Mouse (Mus musculus): ENCODE measurements at regions not wholly inside any gene's neighbourhood (a gene's known extent, or its start where the extent isn't known, plus 50 kb on each side); places are given as distances from the start of the nearest gene placed in this dataset.

DNA sequence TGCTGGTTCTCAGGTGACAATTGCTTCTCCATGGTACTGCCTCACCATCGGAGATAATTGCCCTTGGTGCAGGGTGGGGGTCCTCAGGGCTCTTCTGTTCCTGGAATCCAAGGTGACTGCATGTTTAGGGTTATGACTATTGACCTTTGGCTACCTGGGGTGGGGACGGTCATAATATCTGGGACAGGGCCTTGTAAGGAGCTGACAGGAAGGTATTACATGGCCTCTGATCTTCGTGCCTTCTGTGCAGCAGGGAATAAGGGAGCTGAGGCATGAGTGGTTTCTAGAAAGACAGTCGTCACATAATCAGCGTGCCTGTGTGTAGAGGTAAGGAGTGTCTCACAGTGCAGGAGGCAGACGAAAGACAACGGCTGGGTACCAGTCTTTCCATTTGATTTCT is 407.5 kb upstream of the Prickle1 start:
- ATAC-seq (ENCODE audit: insufficient read depth, low FRiP score, low TSS enrichment): no peak
- Histone ChIP-seq H3K36me3 (ENCODE audit: control insufficient read depth, insufficient read depth, low read length) (no peaks in the 10 kb centered on the region), H3K27ac (ENCODE audit: low read depth, low read length) (no peak overlapping the region), H3K9ac (ENCODE audit: low read length) (no peak overlapping the region), H3K4me1 (ENCODE audit: control insufficient read depth, insufficient read depth, low read length) (peaks cover 7% of the 10 kb centered on the region), H3K27me3 (ENCODE audit: control insufficient read depth, insufficient read depth, low read length) (no peaks in the 10 kb centered on the region), H3K9me3 (ENCODE audit: control insufficient read depth, low read length) (no peaks in the 10 kb centered on the region), H3K4me3 (ENCODE audit: low read depth, low read length) (no peak overlapping the region), H3K4me2 (ENCODE audit: low read depth) (no peak overlapping the region)
- WGBS: 51% methylated on average over 7 of the region's 7 CpGs
- DNase-seq (ENCODE audit: low spot score): no peak

- Histone ChIP-seq H3K4me3 (ENCODE audit: low read depth, low read length) (no peak overlapping the region), H3K36me3 (ENCODE audit: control insufficient read depth, insufficient read depth, low read length) (no peaks in the 10 kb centered on the region), H3K9me3 (ENCODE audit: control insufficient read depth, low read length) (no peaks in the 10 kb centered on the region), H3K27ac (ENCODE audit: low read depth, low read length) (no peak overlapping the region), H3K9ac (ENCODE audit: low read length) (no peak overlapping the region), H3K4me2 (ENCODE audit: low read depth) (no peak overlapping the region), H3K27me3 (ENCODE audit: control insufficient read depth, insufficient read depth, low read length) (no peaks in the 10 kb centered on the region), H3K4me1 (ENCODE audit: control insufficient read depth, insufficient read depth, low read length) (peaks cover 3% of the 10 kb centered on the region; the same call in 1 of the 2 replicates)
- DNase-seq (ENCODE audit: low spot score) (no peak), ATAC-seq (ENCODE audit: insufficient read depth, low FRiP score, low TSS enrichment) (no peak)
- WGBS: 48% methylated on average over 4 of the region's 4 CpGs
These were observed 398.9 kb upstream of the Prickle1 start for GRCm38 (mm10) chr15:93994542-93994941.

- Histone ChIP-seq H3K27ac (ENCODE audit: low read depth, low read length) (no peak overlapping the region), H3K36me3 (ENCODE audit: control insufficient read depth, insufficient read depth, low read length) (no peaks in the 10 kb centered on the region), H3K4me1 (ENCODE audit: control insufficient read depth, insufficient read depth, low read length) (peaks cover 3% of the 10 kb centered on the region; the same call in 1 of the 2 replicates), H3K4me3 (ENCODE audit: low read depth, low read length) (no peak overlapping the region), H3K9ac (ENCODE audit: low read length) (no peak overlapping the region), H3K27me3 (ENCODE audit: control insufficient read depth, insufficient read depth, low read length) (no peaks in the 10 kb centered on the region), H3K4me2 (ENCODE audit: low read depth) (no peak overlapping the region), H3K9me3 (ENCODE audit: control insufficient read depth, low read length) (no peaks in the 10 kb centered on the region)
- DNase-seq (ENCODE audit: low spot score) (no peak), ATAC-seq (ENCODE audit: insufficient read depth, low FRiP score, low TSS enrichment) (no peak)
- WGBS: 36% methylated on average over 3 of the region's 3 CpGs
These were observed 394.4 kb upstream of the Prickle1 start for GRCm38 (mm10) chr15:93990139-93990538.

DNA sequence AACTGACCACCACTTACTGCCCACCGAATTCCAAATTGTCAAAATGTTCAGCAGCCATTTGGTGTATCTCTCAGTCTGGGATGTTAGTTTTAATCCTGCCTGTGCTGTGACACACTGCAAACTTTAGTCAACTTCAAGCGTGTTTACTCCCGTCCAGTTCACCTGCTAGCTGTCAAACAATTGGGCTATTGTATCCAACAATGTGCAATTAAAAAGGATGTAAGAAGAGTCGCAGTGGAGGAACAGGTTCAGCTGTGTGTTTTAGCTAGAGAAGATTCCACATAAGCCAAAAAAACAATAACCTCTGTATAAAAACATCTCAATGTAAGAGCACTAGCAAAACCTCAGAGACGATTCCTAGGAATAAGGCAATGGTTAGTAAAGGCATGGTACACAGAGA is 392.7 kb upstream of the Prickle1 start:
- Histone ChIP-seq H3K9me3 (ENCODE audit: control insufficient read depth, low read length) (no peaks in the 10 kb centered on the region), H3K27me3 (ENCODE audit: control insufficient read depth, insufficient read depth, low read length) (no peaks in the 10 kb centered on the region), H3K36me3 (ENCODE audit: control insufficient read depth, insufficient read depth, low read length) (no peaks in the 10 kb centered on the region), H3K27ac (ENCODE audit: low read depth, low read length) (no peak overlapping the region), H3K4me3 (ENCODE audit: low read depth, low read length) (no peak overlapping the region), H3K9ac (ENCODE audit: low read length) (no peak overlapping the region), H3K4me1 (ENCODE audit: control insufficient read depth, insufficient read depth, low read length) (no peaks in the 10 kb centered on the region), H3K4me2 (ENCODE audit: low read depth) (no peak overlapping the region)
- no peak for DNase-seq (ENCODE audit: low spot score)
- 73% methylated on average over 5 of the region's 5 CpGs for WGBS
- ATAC-seq (ENCODE audit: insufficient read depth, low FRiP score, low TSS enrichment): no peak

- Histone ChIP-seq H3K9ac (ENCODE audit: low read length) (no peak overlapping the region), H3K4me1 (ENCODE audit: control insufficient read depth, insufficient read depth, low read length) (no peaks in the 10 kb centered on the region), H3K27me3 (ENCODE audit: control insufficient read depth, insufficient read depth, low read length) (no peaks in the 10 kb centered on the region), H3K36me3 (ENCODE audit: control insufficient read depth, insufficient read depth, low read length) (no peaks in the 10 kb centered on the region), H3K27ac (ENCODE audit: low read depth, low read length) (no peak overlapping the region), H3K4me2 (ENCODE audit: low read depth) (no peak overlapping the region), H3K4me3 (ENCODE audit: low read depth, low read length) (no peak overlapping the region), H3K9me3 (ENCODE audit: control insufficient read depth, low read length) (no peaks in the 10 kb centered on the region)
- WGBS: 91% methylated on average over 6 of the region's 6 CpGs
- no peak for ATAC-seq (ENCODE audit: insufficient read depth, low FRiP score, low TSS enrichment)
- DNase-seq (ENCODE audit: low spot score): no peak
These were observed 391.1 kb upstream of the Prickle1 start for GRCm38 (mm10) chr15:93986631-93987429.

DNA sequence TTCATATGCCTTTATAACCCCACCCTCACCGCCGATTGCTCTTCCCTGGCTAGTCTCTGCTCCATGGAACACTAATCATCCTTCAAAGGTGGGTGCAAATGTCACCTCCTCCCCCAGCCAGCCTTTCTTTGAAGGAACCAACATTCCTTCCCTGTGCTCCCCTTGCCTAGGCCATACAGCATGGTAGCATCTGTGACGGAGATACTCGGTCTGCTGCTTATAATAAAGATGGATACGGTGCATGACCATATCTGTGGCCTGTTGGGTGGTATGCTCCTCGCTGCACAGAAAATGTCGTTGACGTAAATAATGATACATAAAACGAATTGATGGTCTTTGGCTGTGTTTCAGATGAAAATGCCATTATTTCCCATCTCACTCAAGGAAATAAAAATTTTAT is 386.4 kb upstream of the Prickle1 start:
- WGBS: 82% methylated on average over 9 of the region's 9 CpGs
- no peak overlapping the region for H3K4me2 ChIP-seq (ENCODE audit: low read depth)
- ATAC-seq (ENCODE audit: insufficient read depth, low FRiP score, low TSS enrichment): no peak

GRCm38 (mm10) chr15:93977494-93977893 is 381.8 kb upstream of the Prickle1 start:
- Histone ChIP-seq H3K27ac (ENCODE audit: low read depth, low read length) (no peak overlapping the region), H3K4me2 (ENCODE audit: low read depth) (no peak overlapping the region), H3K9ac (ENCODE audit: low read length) (no peak overlapping the region), H3K4me1 (ENCODE audit: control insufficient read depth, insufficient read depth, low read length) (no peaks in the 10 kb centered on the region), H3K27me3 (ENCODE audit: control insufficient read depth, insufficient read depth, low read length) (no peaks in the 10 kb centered on the region), H3K9me3 (ENCODE audit: control insufficient read depth, low read length) (no peaks in the 10 kb centered on the region), H3K36me3 (ENCODE audit: control insufficient read depth, insufficient read depth, low read length) (no peaks in the 10 kb centered on the region), H3K4me3 (ENCODE audit: low read depth, low read length) (no peak overlapping the region)
- 78% methylated on average over 5 of the region's 5 CpGs for WGBS
- ATAC-seq (ENCODE audit: insufficient read depth, low FRiP score, low TSS enrichment): no peak
- DNase-seq (ENCODE audit: low spot score): no peak

More for the DNA sequence above, 386.4 kb upstream of the Prickle1 start:
- Histone ChIP-seq H3K36me3 (ENCODE audit: control insufficient read depth, insufficient read depth, low read length) (no peaks in the 10 kb centered on the region), H3K4me3 (ENCODE audit: low read depth, low read length) (no peak overlapping the region), H3K4me1 (ENCODE audit: control insufficient read depth, insufficient read depth, low read length) (no peaks in the 10 kb centered on the region), H3K27me3 (ENCODE audit: control insufficient read depth, insufficient read depth, low read length) (no peaks in the 10 kb centered on the region), H3K9me3 (ENCODE audit: control insufficient read depth, low read length) (no peaks in the 10 kb centered on the region), H3K9ac (ENCODE audit: low read length) (no peak overlapping the region), H3K27ac (ENCODE audit: low read depth, low read length) (no peak overlapping the region)
- DNase-seq (ENCODE audit: low spot score): no peak

DNA sequence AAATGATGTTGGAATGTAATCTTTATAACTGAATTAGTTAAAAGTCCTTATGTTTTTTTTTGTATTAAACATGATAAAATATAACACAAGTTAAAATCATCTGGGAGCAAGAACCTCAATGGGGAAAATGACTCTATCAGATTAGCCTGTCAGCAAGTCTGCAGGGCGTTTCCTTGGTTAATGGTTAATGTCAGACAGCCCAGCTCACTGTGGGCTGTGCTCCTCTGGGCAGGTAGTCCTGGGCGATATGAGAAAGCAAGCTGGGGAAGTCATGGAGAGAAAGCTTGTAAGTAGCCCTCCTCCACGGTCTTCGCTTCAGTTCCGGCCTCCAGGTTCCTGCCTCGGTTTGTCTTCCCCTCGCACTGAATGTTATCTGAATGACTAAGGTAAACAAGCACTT is 379.0 kb upstream of the Prickle1 start:
- Histone ChIP-seq H3K36me3 (ENCODE audit: control insufficient read depth, insufficient read depth, low read length) (no peaks in the 10 kb centered on the region), H3K4me3 (ENCODE audit: low read depth, low read length) (no peak overlapping the region), H3K27ac (ENCODE audit: low read depth, low read length) (no peak overlapping the region), H3K9me3 (ENCODE audit: control insufficient read depth, low read length) (no peaks in the 10 kb centered on the region), H3K4me2 (ENCODE audit: low read depth) (no peak overlapping the region), H3K4me1 (ENCODE audit: control insufficient read depth, insufficient read depth, low read length) (no peaks in the 10 kb centered on the region), H3K27me3 (ENCODE audit: control insufficient read depth, insufficient read depth, low read length) (no peaks in the 10 kb centered on the region), H3K9ac (ENCODE audit: low read length) (no peak overlapping the region)
- ATAC-seq (ENCODE audit: insufficient read depth, low FRiP score, low TSS enrichment) (no peak), DNase-seq (ENCODE audit: low spot score) (no peak)
- 52% methylated on average over 7 of the region's 7 CpGs for WGBS

GRCm38 (mm10) chr15:93972979-93973378 is 377.3 kb upstream of the Prickle1 start:
- no peaks in the 10 kb centered on the region for H3K9me3 ChIP-seq (ENCODE audit: control insufficient read depth, low read length)
- DNase-seq (ENCODE audit: low spot score): no peak
- no peak overlapping the region for H3K27ac ChIP-seq (ENCODE audit: low read depth, low read length)
- no peaks in the 10 kb centered on the region for H3K36me3 ChIP-seq (ENCODE audit: control insufficient read depth, insufficient read depth, low read length)
- no peak overlapping the region for H3K4me3 ChIP-seq (ENCODE audit: low read depth, low read length)
- no peak overlapping the region for H3K4me2 ChIP-seq (ENCODE audit: low read depth)
- H3K4me1 ChIP-seq (ENCODE audit: control insufficient read depth, insufficient read depth, low read length): no peaks in the 10 kb centered on the region
- 15% methylated on average over 5 of the region's 5 CpGs for WGBS
- no peaks in the 10 kb centered on the region for H3K27me3 ChIP-seq (ENCODE audit: control insufficient read depth, insufficient read depth, low read length)
- ATAC-seq (ENCODE audit: insufficient read depth, low FRiP score, low TSS enrichment): no peak
- no peak overlapping the region for H3K9ac ChIP-seq (ENCODE audit: low read length)
